Mouse (Mus musculus) liver, embryonic 11.5 days (tissue): Measurements from ENCODE around the gene 1700001C19Rik. TPM values are rescaled to one million over a fixed set of nuclear protein-coding genes. Genes with fewer than 3 reads are reported as not detected.

Experiments
- ATAC-seq: fragments of 200-750 bp; cut with Nextera tagmentation; replicated peaks from 2 replicates; pipeline ENCODE4 v1.8.0; 2017; ENCODE audit warnings: moderate number of reproducible peaks, mild to moderate bottlenecking, moderate TSS enrichment, moderate library complexity; ENCODE audit not compliant: low FRiP score
- DNase-seq: peaks from one replicate; pipeline ENCODE4 v3.0.0-alpha.2; 2017; ENCODE audit warnings: low spot score
- H3K27ac ChIP-seq: fragments of 300-500 bp; sonication (generic); 2 replicates; pipeline ENCODE4 v1.5.1; 2014; ENCODE audit warnings: mild to moderate bottlenecking, low read depth, low read length, control low read depth
- H3K27me3 ChIP-seq: fragments of 300-500 bp; sonication (generic); replicated peaks from 2 replicates; pipeline ENCODE4 v1.6.1; 2014; ENCODE audit warnings: low read length, mixed read lengths; ENCODE audit not compliant: control insufficient read depth, insufficient read depth
- H3K36me3 ChIP-seq: fragments of 300-500 bp; sonication (generic); 2 replicates; pipeline ENCODE4 v1.6.1; 2014; ENCODE audit warnings: mild to moderate bottlenecking, low read length, moderate library complexity, mixed read lengths; ENCODE audit not compliant: control insufficient read depth, insufficient read depth
- H3K4me1 ChIP-seq: fragments of 300-500 bp; sonication (generic); replicated peaks from 2 replicates; pipeline ENCODE4 v1.6.1; 2014; ENCODE audit warnings: low read length, mixed read lengths; ENCODE audit not compliant: control insufficient read depth, insufficient read depth
- H3K4me2 ChIP-seq: fragments of 300-500 bp; sonication (generic); 2 replicates; pipeline ENCODE4 v1.6.1; 2014; ENCODE audit warnings: mild to moderate bottlenecking, control low read depth, moderate library complexity
- H3K4me3 ChIP-seq: fragments of 300-500 bp; sonication (generic); 2 replicates; pipeline ENCODE4 v1.5.1; 2014; ENCODE audit warnings: low read depth, low read length, control low read depth
- H3K9ac ChIP-seq: fragments of 300-500 bp; sonication (generic); 2 replicates; pipeline ENCODE4 v1.6.1; 2014; ENCODE audit warnings: low read depth, low read length, control low read depth
- H3K9me3 ChIP-seq: fragments of 300-500 bp; sonication (generic); 2 replicates; pipeline ENCODE4 v1.6.1; 2016; ENCODE audit warnings: low read length, inconsistent platforms, mixed read lengths; ENCODE audit not compliant: control insufficient read depth
- WGBS: fragments of 180-500 bp; shearing (Covaris S2); extraction: QIAGEN DNeasy Blood & Tissue Kit; methylation state at CpG from one replicate; pipeline ENCODE4 v1.1.7; 2014; 5-methylcytosine and 5-hydroxymethylcytosine counted together
- polyA plus RNA-seq: library from polyadenylated mRNA; unstranded; fragments of >200 nt; fragmentation: Nextera tagmentation; extraction: Ambion mirVana; gene quantifications from 2 replicates; pipeline ENCODE4 v1.2.1, GENCODE M21; 2014

1700001C19Rik gene
- polyA plus RNA-seq, 1 experiment from 2014 or later: 0.52 TPM

- no peak overlapping the region for H3K4me3 ChIP-seq
- H3K36me3 ChIP-seq: no peaks in the 10 kb centered on the region
- ATAC-seq: no peak
- no peak overlapping the region for H3K9ac ChIP-seq
- no peak for DNase-seq
- peaks cover 8% of the 10 kb centered on the region for H3K27me3 ChIP-seq
- no peaks in the 10 kb centered on the region for H3K9me3 ChIP-seq
- 67% methylated on average over 4 of the region's 4 CpGs for WGBS
- peaks cover 12% of the 10 kb centered on the region for H3K4me1 ChIP-seq
- no peak overlapping the region for H3K27ac ChIP-seq
- H3K4me2 ChIP-seq: no peak overlapping the region
These were observed 37.1 kb upstream of the 1700001C19Rik start for GRCm38 (mm10) chr17:47474250-47474649.

- Histone ChIP-seq H3K27me3 (peaks cover 14% of the 10 kb centered on the region), H3K36me3 (no peaks in the 10 kb centered on the region), H3K4me2 (no peak overlapping the region), H3K9me3 (no peaks in the 10 kb centered on the region), H3K4me1 (peaks cover 12% of the 10 kb centered on the region), H3K4me3 (no peak overlapping the region), H3K27ac (no peak overlapping the region), H3K9ac (no peak overlapping the region)
- ATAC-seq (no peak), DNase-seq (no peak)
- WGBS: 8% methylated on average over 8 of the region's 8 CpGs
These were observed 36.3 kb upstream of the 1700001C19Rik start for GRCm38 (mm10) chr17:47473434-47473974.

- DNase-seq: no peak
- WGBS: 31% methylated on average over 15 of the region's 15 CpGs
- H3K4me1 ChIP-seq: peaks cover 12% of the 10 kb centered on the region
- no peak overlapping the region for H3K4me2 ChIP-seq
- no peak overlapping the region for H3K4me3 ChIP-seq
- H3K27ac ChIP-seq: no peak overlapping the region
- no peaks in the 10 kb centered on the region for H3K36me3 ChIP-seq
- H3K27me3 ChIP-seq: peaks cover 22% of the 10 kb centered on the region
- no peak overlapping the region for H3K9ac ChIP-seq
- no peak for ATAC-seq
- H3K9me3 ChIP-seq: no peaks in the 10 kb centered on the region
These were observed 35.5 kb upstream of the 1700001C19Rik start for GRCm38 (mm10) chr17:47472435-47473350.

- no peaks in the 10 kb centered on the region for H3K9me3 ChIP-seq
- H3K9ac ChIP-seq: no peak overlapping the region
- no peak overlapping the region for H3K27ac ChIP-seq
- DNase-seq (no peak), ATAC-seq (no peak)
- WGBS: 85% methylated on average over 5 of the region's 5 CpGs
- H3K4me1 ChIP-seq: peaks cover 20% of the 10 kb centered on the region
- H3K27me3 ChIP-seq: peaks cover 34% of the 10 kb centered on the region
- H3K36me3 ChIP-seq: no peaks in the 10 kb centered on the region
- no peak overlapping the region for H3K4me3 ChIP-seq
- no peak overlapping the region for H3K4me2 ChIP-seq
These were observed 33.5 kb upstream of the 1700001C19Rik start for GRCm38 (mm10) chr17:47470686-47471085.

GRCm38 (mm10) chr17:47470121-47470520, 32.9 kb upstream of the 1700001C19Rik start:
- Histone ChIP-seq H3K27me3 (peaks cover 40% of the 10 kb centered on the region), H3K9ac (no peak overlapping the region), H3K4me1 (peaks cover 25% of the 10 kb centered on the region), H3K27ac (no peak overlapping the region; the same call in 1 of the 2 replicates), H3K36me3 (no peaks in the 10 kb centered on the region), H3K4me3 (no peak overlapping the region), H3K4me2 (no peak overlapping the region), H3K9me3 (no peaks in the 10 kb centered on the region)
- 81% methylated on average over 4 of the region's 4 CpGs for WGBS
- DNase-seq (no peak), ATAC-seq (no peak)

- H3K4me1 ChIP-seq: peaks cover 30% of the 10 kb centered on the region
- DNase-seq (no peak), ATAC-seq (no peak)
- no peak overlapping the region for H3K4me3 ChIP-seq
- H3K4me2 ChIP-seq: no peak overlapping the region
- H3K9ac ChIP-seq: no peak overlapping the region
- WGBS: 84% methylated on average over 4 of the region's 4 CpGs
- H3K36me3 ChIP-seq: no peaks in the 10 kb centered on the region
- H3K27ac ChIP-seq: no peak overlapping the region
- H3K27me3 ChIP-seq: peaks cover 43% of the 10 kb centered on the region
- H3K9me3 ChIP-seq: no peaks in the 10 kb centered on the region
These were observed 32.5 kb upstream of the 1700001C19Rik start for GRCm38 (mm10) chr17:47469642-47470041.

- H3K27ac ChIP-seq: no peak overlapping the region
- peaks cover 43% of the 10 kb centered on the region for H3K27me3 ChIP-seq
- 8% methylated on average over 33 of the region's 34 CpGs for WGBS
- ATAC-seq: no peak
- peak overlapping the region; percentile 60 for H3K4me2 ChIP-seq
- H3K4me1 ChIP-seq: peaks cover 30% of the 10 kb centered on the region
- no peaks in the 10 kb centered on the region for H3K9me3 ChIP-seq
- DNase-seq: no peak
- no peaks in the 10 kb centered on the region for H3K36me3 ChIP-seq
- 0 out of 2 replicates have a peak overlapping the region, but pooled peaks have one; percentile 31 for H3K9ac ChIP-seq
- H3K4me3 ChIP-seq: peak overlapping the region; percentile 38
These were observed 31.3 kb upstream of the 1700001C19Rik start for GRCm38 (mm10) chr17:47468466-47468865.

GRCm38 (mm10) chr17:47468063-47468462, 30.9 kb upstream of the 1700001C19Rik start:
- H3K9ac ChIP-seq: 0 out of 2 replicates have a peak overlapping the region, but pooled peaks have one; percentile 31
- no peaks in the 10 kb centered on the region for H3K36me3 ChIP-seq
- peaks cover 43% of the 10 kb centered on the region for H3K27me3 ChIP-seq
- H3K27ac ChIP-seq: no peak overlapping the region
- WGBS: 27% methylated on average over 14 of the region's 14 CpGs
- H3K4me2 ChIP-seq: peak overlapping the region; percentile 60
- peak overlapping the region; percentile 38 for H3K4me3 ChIP-seq
- peaks cover 27% of the 10 kb centered on the region for H3K4me1 ChIP-seq
- H3K9me3 ChIP-seq: no peaks in the 10 kb centered on the region
- ATAC-seq: no peak
- DNase-seq: no peak
